Mouse (Mus musculus): ENCODE results near the gene Cnih1.

GRCm38 (mm10) chr14:46736366-46736765 is 51.8 kb downstream of the Cnih1 start:
- TF ChIP-seq FOSL1 (IDR thresholded peaks at IDR 0.05; ENCODE audit: insufficient read depth, low read length, poor library complexity, severe bottlenecking) (no peak), CTCF (IDR thresholded peaks at IDR 0.05; ENCODE audit: control insufficient read depth, insufficient read depth, insufficient read length) (no peak), MYOG (IDR thresholded peaks at IDR 0.05; ENCODE audit: control insufficient read depth, extremely low read depth, insufficient read length) (no peak), USF1 (IDR thresholded peaks at IDR 0.05; ENCODE audit: low read depth) (no peak)
